Mouse (Mus musculus) urinary bladder, adult 2 months (tissue): ENCODE data around the gene Slmap. TPM values are rescaled to one million over a fixed set of nuclear protein-coding genes. Genes with fewer than 3 reads are reported as not detected.
"Not testable (repeated sequence)": the region's sequence is repeated elsewhere in the genome, so short reads cannot be mapped to it uniquely, and the experiment has no call there.

Source experiments
- DNase-seq: peaks from one replicate; pipeline ENCODE4 v3.0.0; 2022; ENCODE audit warnings: low spot score
- polyA plus RNA-seq: library from polyadenylated mRNA; depleted of rRNA; stranded (reverse); fragments of >200 nt; gene quantifications from 2 replicates; pipeline ENCODE4 v1.2.3, GENCODE M21; 2012; rRNA removed

Gene Slmap
- polyA plus RNA-seq, 1 experiment, result 261 TPM

GRCm38 (mm10) chr14:26398508-26399160 is 136.1 kb downstream of the Slmap start:
- DNase-seq, result no peak

- DNase-seq, result no peak
These were observed 142.9 kb downstream of the Slmap start for GRCm38 (mm10) chr14:26391866-26392265.

- not testable (repeated sequence) for DNase-seq
These were observed 145.8 kb downstream of the Slmap start for GRCm38 (mm10) chr14:26388961-26389360.

- DNase-seq, result not testable (repeated sequence)
These were observed 147.7 kb downstream of the Slmap start for GRCm38 (mm10) chr14:26386999-26387398.

GRCm38 (mm10) chr14:26385659-26386058 is 149.1 kb downstream of the Slmap start:
- DNase-seq, result not testable (repeated sequence)

- no peak for DNase-seq
These were observed 155.7 kb downstream of the Slmap start for GRCm38 (mm10) chr14:26379071-26379470.

- DNase-seq, result peak; percentile 31
These were observed 158.1 kb downstream of the Slmap start for GRCm38 (mm10) chr14:26376652-26377051.

Other genes with a start within 250 kb of the Slmap start
- gene Dennd6a, start 38.9 kb upstream of the Slmap start, polyA plus RNA-seq, result 21.1 and 23.1 TPM in 2 replicates
- gene Arf4, start 103.1 kb upstream of the Slmap start, polyA plus RNA-seq, result 193 and 214 TPM in 2 replicates
- 3.8 and 4.3 TPM in 2 replicates for gene Pde12, start 135.0 kb upstream of the Slmap start, polyA plus RNA-seq
- 0.01 and 0.04 TPM in 2 replicates for gene Dnah12, start 158.3 kb upstream of the Slmap start, polyA plus RNA-seq